Mouse (Mus musculus): Measurements from ENCODE around the gene Bcas2. TPM values are rescaled to one million over a fixed set of nuclear protein-coding genes. Genes with fewer than 3 reads are reported as not detected.
"Not testable (repeated sequence)": the region's sequence is repeated elsewhere in the genome, so short reads cannot be mapped to it uniquely, and the experiment has no call there.

Gene Bcas2
- total RNA-seq, 2 experiments from 2014 or later = 62.0 to 62.9 TPM

GRCm38 (mm10) chr3:103153761-103154160, 17.7 kb upstream of the Bcas2 start:
- DNase-seq (ENCODE audit: low spot score in 2 of 2) = no peak

DNA sequence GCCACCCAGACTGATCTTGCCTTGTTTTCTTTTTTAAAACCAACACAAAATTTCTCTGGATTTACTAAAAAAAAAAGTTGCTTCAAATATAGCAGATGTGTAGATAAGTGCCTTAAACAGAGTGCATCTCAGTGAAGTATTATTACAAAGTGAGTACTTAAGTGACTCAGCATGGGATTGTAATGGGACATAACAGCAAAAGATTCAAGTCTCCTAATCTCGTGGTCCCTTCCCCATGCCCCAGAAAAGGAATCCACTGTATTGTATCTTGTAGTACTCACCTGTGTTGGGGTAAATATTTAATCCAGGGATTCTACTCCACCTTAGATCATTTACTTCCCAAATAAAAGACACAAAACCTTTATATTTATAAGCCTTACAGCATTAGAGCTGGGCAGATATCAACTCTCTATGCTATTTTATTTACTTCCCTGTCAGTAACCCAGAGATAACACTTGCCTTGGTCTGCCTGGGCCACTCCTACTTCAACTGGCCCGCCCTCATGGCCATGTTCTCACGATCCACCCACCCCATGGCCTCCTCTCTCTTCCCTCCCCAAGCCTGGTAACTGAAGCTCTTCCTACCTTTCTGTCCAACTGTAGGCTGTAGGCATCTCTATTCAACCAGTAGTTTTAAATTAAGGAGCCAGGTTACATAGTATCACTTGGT, 12.1 kb upstream of the Bcas2 start:
- no peak for DNase-seq (ENCODE audit: low spot score in 2 of 2)

DNA sequence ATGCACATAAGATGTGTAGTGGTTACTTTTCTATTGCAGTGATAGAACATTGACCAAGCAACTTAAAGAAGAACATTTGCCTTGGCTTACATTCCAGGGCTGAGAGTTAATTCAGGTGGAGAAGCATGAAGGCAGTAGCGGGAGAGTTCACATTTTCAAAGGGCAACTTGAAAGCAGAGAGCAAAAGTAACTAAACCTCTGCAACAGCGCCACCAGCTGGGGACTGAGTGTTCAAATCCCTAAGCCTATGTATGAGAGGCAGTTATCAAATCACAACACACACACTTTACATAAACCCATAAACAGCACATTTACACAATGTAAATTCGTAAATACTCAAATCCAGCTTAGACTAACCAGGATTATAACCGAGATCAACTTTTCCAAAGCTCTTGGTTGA, 1.7 kb upstream of the Bcas2 start:
- peak; percentile 69 to 83 for DNase-seq (ENCODE audit: low spot score in 2 of 2)

DNA sequence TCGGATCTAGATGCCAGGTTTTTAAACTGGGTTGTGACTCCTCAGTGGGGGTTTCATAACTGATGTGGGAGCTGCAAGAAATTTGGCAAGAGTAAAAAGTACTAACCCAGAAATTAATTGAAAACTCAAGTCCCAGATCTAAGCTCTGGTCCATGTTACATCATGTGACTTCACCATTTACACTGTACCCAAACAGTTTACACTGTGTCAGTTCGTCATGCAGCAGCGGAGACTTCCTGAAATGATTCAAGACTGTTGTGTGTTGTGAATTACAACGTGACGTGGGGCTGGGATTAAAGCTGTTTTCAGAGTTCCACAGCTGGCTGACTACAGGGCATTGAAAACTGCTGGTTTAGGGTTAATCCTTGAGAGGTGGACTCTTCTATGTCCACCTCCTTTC, 1.2 kb downstream of the Bcas2 start:
- no peak for DNase-seq (ENCODE audit: low spot score in 2 of 2)

GRCm38 (mm10) chr3:103176740-103177139, 5.3 kb downstream of the Bcas2 start:
- no peak for DNase-seq (ENCODE audit: low spot score in 2 of 2)

- DNase-seq (ENCODE audit: low spot score in 2 of 2) = no peak
These were observed 8.1 kb downstream of the Bcas2 start for GRCm38 (mm10) chr3:103179527-103179926.

DNA sequence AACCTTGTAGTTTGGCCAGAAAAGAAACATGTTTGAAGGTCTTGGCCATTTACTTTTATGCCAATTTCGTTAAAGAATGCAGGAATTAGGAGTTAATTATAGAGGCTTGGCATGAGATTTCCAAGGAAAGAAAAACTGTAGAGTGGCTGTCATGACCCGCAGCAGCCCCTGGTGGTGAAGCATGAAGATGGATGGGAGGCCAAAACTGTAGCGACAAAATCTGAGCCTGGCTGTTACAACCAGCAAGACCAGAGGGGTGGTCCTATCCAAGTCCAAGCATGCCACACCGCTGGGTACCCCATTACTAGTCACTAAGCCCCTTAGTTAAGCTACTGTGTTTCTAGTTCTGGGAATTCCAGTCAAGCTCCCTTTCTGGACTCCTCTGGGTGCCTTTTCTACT, 9.7 kb downstream of the Bcas2 start:
- DNase-seq (ENCODE audit: low spot score in 2 of 2) = no peak

DNA sequence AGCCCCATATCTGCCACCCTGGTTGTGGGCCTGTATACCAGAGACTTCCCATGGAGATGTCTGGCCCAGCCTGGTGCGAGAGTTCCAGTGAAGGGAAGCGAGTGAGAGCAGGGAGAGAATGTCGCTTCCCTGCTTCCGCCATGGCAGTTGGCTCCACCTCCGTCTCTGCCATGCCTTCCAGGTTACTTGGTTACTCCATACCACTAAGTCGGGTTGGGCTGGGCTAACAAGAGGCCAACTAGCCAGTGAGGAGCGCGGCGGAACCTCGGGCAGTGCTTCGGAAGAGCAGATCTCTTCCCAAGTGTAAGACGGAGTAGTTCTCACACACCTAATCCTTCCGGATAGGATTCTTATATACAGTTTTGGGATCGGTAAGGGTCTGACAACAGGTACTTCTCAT, 11.4 kb downstream of the Bcas2 start:
- no peak for DNase-seq (ENCODE audit: low spot score in 2 of 2)

- DNase-seq (ENCODE audit: low spot score in 2 of 2) = not testable (repeated sequence)
These were observed 13.0 kb downstream of the Bcas2 start for GRCm38 (mm10) chr3:103184467-103184866.

GRCm38 (mm10) chr3:103188451-103188850, 17.0 kb downstream of the Bcas2 start:
- no peak for DNase-seq (ENCODE audit: low spot score in 2 of 2)

DNA sequence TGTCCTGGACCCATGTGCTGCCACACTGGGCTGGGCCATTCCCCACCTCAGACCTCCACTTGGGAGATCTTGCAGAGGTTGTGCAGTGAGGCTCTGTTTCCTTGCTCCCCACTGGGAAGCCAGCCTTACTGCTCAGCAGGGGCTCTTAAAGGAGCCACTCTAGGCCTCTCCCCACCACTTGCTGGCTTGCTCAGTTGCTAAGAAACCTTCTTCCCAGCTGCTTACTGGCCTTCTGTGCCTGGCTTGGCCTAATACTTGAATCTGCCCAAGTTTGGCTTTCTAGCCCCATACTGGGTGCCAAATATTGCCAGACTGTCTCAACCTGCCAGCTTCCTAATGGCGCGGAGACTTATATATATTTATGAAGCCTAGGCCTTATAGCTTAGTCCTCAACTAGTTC, 17.4 kb downstream of the Bcas2 start:
- no peak for DNase-seq (ENCODE audit: low spot score in 2 of 2)

GRCm38 (mm10) chr3:103192161-103192560, 20.7 kb downstream of the Bcas2 start:
- DNase-seq (ENCODE audit: low spot score in 2 of 2) = no peak

- DNase-seq (ENCODE audit: low spot score in 2 of 2) = no peak
These were observed 21.7 kb downstream of the Bcas2 start for GRCm38 (mm10) chr3:103193186-103193585.

- no peak for DNase-seq (ENCODE audit: low spot score in 2 of 2)
These were observed 24.9 kb downstream of the Bcas2 start for GRCm38 (mm10) chr3:103196320-103196823.

- no peak for DNase-seq (ENCODE audit: low spot score in 2 of 2)
These were observed 27.9 kb downstream of the Bcas2 start for GRCm38 (mm10) chr3:103199386-103199785.

GRCm38 (mm10) chr3:103201105-103201504, 29.6 kb downstream of the Bcas2 start:
- DNase-seq (ENCODE audit: low spot score in 2 of 2) = not testable (repeated sequence)

- DNase-seq (ENCODE audit: low spot score in 2 of 2) = no peak
These were observed 32.1 kb downstream of the Bcas2 start for GRCm38 (mm10) chr3:103203554-103203953.

DNA sequence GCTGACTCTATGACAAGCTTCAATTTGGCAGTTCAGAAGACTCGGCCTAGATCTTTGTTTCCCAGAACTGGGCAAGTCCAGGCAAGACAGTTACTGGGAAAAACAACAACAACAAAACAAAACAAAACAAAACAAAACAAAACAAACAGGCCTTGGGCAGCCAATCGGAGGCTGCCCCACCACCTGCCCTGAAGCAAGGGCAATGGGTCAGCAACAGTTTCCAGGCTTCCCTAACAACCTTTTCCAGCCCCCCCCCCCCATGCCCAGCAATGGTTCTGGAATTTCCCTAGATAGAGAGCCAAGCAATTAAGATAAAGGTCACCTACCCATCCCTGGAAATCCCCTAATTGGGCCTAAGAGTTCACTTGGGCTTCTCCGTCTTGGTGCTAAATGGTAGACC, 33.0 kb downstream of the Bcas2 start:
- no peak for DNase-seq (ENCODE audit: low spot score in 2 of 2)

- no peak for DNase-seq (ENCODE audit: low spot score in 2 of 2)
These were observed 34.9 kb downstream of the Bcas2 start for GRCm38 (mm10) chr3:103206393-103206792.

GRCm38 (mm10) chr3:103207749-103208148, 36.3 kb downstream of the Bcas2 start:
- no peak for DNase-seq (ENCODE audit: low spot score in 2 of 2)

DNA sequence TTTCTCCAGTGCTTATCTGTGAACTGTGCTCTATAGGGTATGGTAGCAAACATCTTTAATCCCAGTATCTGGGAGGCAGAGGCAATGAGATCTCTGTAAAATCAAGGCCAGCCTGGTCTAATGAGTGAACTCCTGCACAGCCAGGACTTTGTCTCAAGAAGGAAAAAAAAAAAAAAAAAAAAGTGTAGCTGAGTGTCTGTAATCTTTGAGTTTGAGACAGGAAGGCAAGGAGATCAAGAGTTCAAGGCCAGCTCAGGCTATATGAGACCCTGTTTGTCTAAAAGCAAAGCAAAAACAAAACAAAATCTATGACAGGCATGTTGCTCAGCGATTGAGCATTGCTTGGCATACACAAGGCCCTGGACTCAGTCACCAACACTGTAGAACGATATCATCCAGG, 36.8 kb downstream of the Bcas2 start:
- DNase-seq (ENCODE audit: low spot score in 2 of 2) = no peak

- no peak for DNase-seq (ENCODE audit: low spot score in 2 of 2)
These were observed 39.6 kb downstream of the Bcas2 start for GRCm38 (mm10) chr3:103211101-103211500.

- DNase-seq (ENCODE audit: low spot score in 2 of 2) = no peak
These were observed 40.7 kb downstream of the Bcas2 start for GRCm38 (mm10) chr3:103212142-103212541.
